Mouse (Mus musculus): ENCODE results near the gene Vill. TPM values are rescaled to one million over a fixed set of nuclear protein-coding genes. Genes with fewer than 3 reads are reported as not detected.

Gene Vill
- total RNA-seq, 2 experiments from 2014 or later = 1.5 to 3.7 TPM

- intact Hi-C loops (cut with DNase I) = no loop called here
- DNase-seq = peak; percentile 77 to 81
Observed at GRCm38 (mm10) chr9:119101992-119102782, 49.6 kb downstream of the Vill start, which contains the start of gene Dlec1. Dlec1 (plus strand) TSS chr9:119102478.

DNA sequence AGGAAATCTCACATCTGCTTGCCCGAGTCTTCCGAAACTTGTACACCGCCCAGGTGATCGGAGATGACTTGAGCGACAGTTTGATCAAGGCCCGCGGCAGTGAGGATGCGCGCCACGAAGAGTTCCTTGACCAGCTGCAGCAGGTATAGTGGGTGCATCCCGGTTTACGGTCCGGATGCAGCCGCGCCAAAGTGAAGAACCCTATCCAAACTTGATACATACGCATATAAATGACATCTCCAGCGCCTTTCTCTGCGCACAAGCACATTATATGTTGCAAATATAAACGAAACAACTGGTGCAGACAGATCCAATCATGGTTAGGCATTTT lies 50.2 kb downstream of the Vill start:
- intact Hi-C loops (cut with DNase I) = no loop called here

DNA sequence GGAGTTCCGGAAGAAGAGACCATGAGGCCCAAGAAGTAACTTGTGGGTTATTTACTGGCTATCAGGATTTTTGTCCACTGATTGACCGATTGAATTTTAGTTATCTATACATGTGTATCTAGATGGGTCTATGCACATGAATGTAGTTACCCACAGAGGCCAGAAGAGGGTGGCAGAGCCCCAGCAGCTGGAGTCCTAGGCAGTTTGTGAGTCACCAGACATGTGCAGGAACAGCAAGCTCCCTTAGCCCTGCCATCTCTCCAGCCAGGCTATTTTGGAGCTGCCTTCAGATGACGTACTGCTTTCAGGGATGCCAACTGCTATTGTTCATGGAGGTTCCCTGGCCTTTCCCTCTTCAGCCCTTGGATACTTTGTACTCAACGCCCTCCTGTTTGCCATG lies 55.0 kb downstream of the Vill start:
- peak in 1 of 2 experiments; percentile 50 for DNase-seq
- intact Hi-C loops (cut with DNase I) = loop anchor here (5.0 kb wide), 1 partner anchor 245 kb away; no protein-coding TSS in a partner anchor

More for the DNA sequence above, 50.2 kb downstream of the Vill start:
- no peak for DNase-seq

DNA sequence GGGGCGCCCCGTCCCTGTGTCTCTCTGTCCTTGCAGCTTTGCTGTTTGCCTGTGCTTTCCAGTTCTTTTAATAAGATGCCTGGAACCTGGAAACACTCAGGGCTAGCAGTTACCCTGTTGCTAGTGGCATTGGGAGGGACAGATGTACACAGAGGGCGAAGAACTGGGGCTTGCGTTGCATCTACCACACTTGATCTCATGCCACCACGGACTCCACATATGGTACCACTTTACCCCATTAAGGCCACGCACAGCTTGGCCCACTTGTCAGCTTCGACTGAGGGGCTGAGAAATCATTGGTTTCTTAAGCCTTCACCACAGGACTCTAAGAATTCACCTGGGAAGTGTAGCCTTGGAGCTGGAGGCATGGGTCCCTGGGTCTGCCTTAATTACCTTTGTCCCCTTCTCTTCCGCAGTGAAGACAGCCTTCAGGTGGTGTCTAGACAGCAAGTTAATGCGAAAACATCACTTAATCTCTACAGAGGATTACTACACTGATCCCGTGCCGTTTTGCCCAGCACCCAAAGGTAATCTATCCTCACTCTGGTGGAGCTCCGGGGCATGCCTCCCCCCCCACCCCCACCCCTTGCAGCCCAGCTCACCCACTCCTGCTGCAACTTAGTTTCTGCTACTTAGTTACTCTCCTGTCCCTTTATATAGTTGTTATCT lies 57.2 kb downstream of the Vill start:
- intact Hi-C loops (cut with DNase I) = loop anchor here (5.0 kb wide), 1 partner anchor 242 kb away; no protein-coding TSS in a partner anchor

GRCm38 (mm10) chr9:119110640-119111039 lies 58.1 kb downstream of the Vill start:
- DNase-seq = no peak
- intact Hi-C loops (cut with DNase I) = no loop called here

More for the DNA sequence above, 57.2 kb downstream of the Vill start:
- no peak for DNase-seq

DNA sequence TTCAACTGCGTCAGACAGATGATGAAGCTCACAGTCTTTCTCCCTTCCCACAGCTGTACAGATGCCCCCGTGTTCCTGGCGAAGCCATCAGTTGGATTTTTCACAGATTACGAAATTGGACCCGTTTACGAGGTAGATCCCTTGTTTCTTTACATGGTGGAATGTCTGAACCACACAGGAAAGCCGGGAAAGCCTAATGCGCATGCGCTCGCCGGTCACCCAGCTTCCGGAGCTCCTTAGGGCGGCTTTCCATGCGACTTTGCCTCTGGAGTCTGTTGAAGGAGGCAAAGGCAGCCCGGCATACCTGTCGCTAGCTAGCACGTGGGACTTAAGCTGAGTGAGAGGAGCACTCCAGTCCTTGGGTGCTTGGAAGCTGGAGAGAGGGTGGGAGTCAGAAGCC lies 62.3 kb downstream of the Vill start:
- DNase-seq = no peak
- intact Hi-C loops (cut with DNase I) = no loop called here

DNA sequence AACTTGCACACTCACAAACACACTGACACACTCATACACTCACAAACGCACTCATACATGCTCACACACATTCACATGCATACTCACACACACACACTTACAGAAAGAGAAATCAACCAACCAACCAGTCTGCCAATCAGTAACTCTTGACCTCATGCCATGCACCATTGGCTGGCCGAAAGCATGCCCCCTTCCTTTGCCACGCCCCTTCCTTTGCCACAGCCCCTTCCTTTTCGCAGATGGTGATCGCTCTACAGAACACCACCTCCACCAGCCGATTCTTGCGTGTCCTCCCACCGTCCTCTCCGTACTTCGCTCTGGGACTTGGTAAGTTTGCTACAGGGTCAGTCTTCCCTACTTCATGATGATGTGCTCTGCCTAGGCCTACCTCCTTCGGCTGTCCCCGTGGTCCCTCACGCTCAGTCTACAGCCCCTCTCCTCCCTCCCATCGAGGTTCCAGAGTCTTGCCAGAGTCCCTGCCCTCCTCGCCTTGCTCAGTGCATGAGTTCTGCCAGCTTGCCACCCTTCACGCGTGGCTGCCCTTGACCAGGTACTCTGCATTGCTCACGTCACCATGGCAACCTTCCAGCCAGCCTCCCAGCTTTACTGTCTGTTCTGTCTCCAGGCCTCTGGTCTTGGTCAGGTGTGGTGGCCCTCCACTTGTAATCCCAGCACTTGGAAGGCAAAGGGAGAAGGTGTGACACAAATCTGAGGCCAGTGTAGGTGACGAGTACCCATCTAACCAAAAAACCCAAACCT lies 67.0 kb downstream of the Vill start:
- DNase-seq = no peak
- intact Hi-C loops (cut with DNase I) = no loop called here

- DNase-seq = no peak
- intact Hi-C loops (cut with DNase I) = no loop called here
Observed at GRCm38 (mm10) chr9:119120168-119120560, 67.6 kb downstream of the Vill start.

Small RNA genes within 50 kb of the gene (microRNA-seq; reads per million reads assigned to microRNA genes)
- 32.5 to 232 reads per million in 2 experiments for gene Mir26a-1

Other genes with a start within 250 kb of the Vill start
- gene Ctdspl, start 126.3 kb upstream of the Vill start, total RNA-seq (2021) = 10 to 100 TPM; 16.0 to 17.5 TPM
- gene Plcd1, start 40.7 kb downstream of the Vill start, total RNA-seq (2021) = 10 to 100 TPM; 16.5 to 18.7 TPM
- under 1 TPM in 1 of 2 experiments, not detected in 1; 0.07 TPM for gene Dlec1, start 49.7 kb downstream of the Vill start, total RNA-seq (2021)
- 1 to 10 TPM; 2.6 to 4.8 TPM for gene Acaa1b, start 104.3 kb downstream of the Vill start, total RNA-seq (2021)
- gene Gm47289, start 106.4 kb downstream of the Vill start, total RNA-seq (2021) = not detected
- not detected for gene Slc22a13, start 156.3 kb downstream of the Vill start, total RNA-seq (2021)